Mouse (Mus musculus) embryo, embryonic 11 days (tissue): ENCODE results near the gene Gm7544.
"Not testable (repeated sequence)": the region's sequence is repeated elsewhere in the genome, so short reads cannot be mapped to it uniquely, and the experiment has no call there.

Experiments used
- DNase-seq: peaks from one replicate; pipeline ENCODE4 v3.0.0-alpha.2; 2015

Gm7544 gene

GRCm38 (mm10) chr1:82913434-82913833 is 42.4 kb downstream of the Gm7544 start:
- DNase-seq: not testable (repeated sequence)

DNA sequence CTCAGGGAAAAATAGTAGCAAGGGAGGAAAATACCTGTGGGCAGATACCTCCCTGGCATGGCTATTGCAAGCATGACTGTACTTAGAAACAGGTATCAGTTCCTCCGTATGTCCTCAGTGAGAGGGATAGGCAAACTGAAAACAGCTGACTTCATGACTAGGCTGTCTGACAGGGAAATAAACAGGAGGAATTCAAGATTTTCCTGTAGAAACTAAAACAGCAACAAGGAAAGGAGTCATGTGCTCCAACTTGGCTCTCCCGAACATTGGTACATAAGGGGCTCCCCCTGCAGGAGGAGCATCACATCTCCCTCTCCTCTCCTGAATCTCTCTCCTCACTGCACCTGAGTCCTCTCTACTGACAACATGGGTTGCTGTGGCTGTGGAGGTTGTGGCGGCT is 42.8 kb downstream of the Gm7544 start, which contains the start of gene A030005L19Rik:
A030005L19Rik (plus strand) TSS at position 301 of the 400 bp plus-strand sequence.
- no peak for DNase-seq

GRCm38 (mm10) chr1:82905886-82906285 is 49.9 kb downstream of the Gm7544 start:
- DNase-seq: no peak
